Mouse (Mus musculus): ENCODE results near the gene Inha. TPM values are rescaled to one million over a fixed set of nuclear protein-coding genes. Genes with fewer than 3 reads are reported as not detected.

The Inha gene
- total RNA-seq, 1 experiment: 0.80 TPM

- in situ Hi-C loops (cut with MboI; ENCODE audit: low sequenced_read_pairs in 2 of 2, unreplicated experiment in 2 of 2): no loop called here
- DNase-seq (ENCODE audit: low read depth, low spot score): no peak
- Histone ChIP-seq H3K9ac (ENCODE audit: insufficient read depth, low read depth, low read length, poor library complexity, severe bottlenecking) (0 out of 2 replicates have a peak overlapping the region, but pooled peaks have one; percentile 6), H3K27ac (ENCODE audit: insufficient read depth, low read depth, low read length, poor library complexity, severe bottlenecking) (no peak overlapping the region), H3K4me1 (ENCODE audit: control insufficient read depth in 2 of 2, insufficient read depth in 2 of 2, low read length in 2 of 2, poor library complexity in 1 of 2) (peaks cover 5 to 25% of the 10 kb centered on the region in 2 experiments; a peak in 2 of 4 replicates), H3K4me3 (ENCODE audit: insufficient read depth in 1 of 2, low read depth in 1 of 2, low read length in 2 of 2, poor library complexity in 1 of 2, severe bottlenecking in 1 of 2) (peak overlapping the region; percentile 23 to 45; a peak in 1 of 4 replicates), H3K9me3 (ENCODE audit: control insufficient read depth, insufficient read depth, low read depth, low read length) (no peaks in the 10 kb centered on the region), H3K36me3 (ENCODE audit: control insufficient read depth, insufficient read depth, low read length, poor library complexity, severe bottlenecking) (no peaks in the 10 kb centered on the region)
- TF ChIP-seq ZNF384 (IDR thresholded peaks at IDR 0.05; ENCODE audit: low read depth, low read length) (no peak), CHD2 (IDR thresholded peaks at IDR 0.05; ENCODE audit: low read depth, low read length) (no peak), MAFK (IDR thresholded peaks at IDR 0.05; ENCODE audit: insufficient read depth, low read depth, low read length) (no peak), ZC3H11A (IDR thresholded peaks at IDR 0.05; ENCODE audit: borderline replicate concordance, low read depth, low read length) (no peak), HCFC1 (IDR thresholded peaks at IDR 0.05; ENCODE audit: borderline replicate concordance, insufficient read depth, low read length) (no peak)
Measured at GRCm38 (mm10) chr1:75490785-75491551, 15.9 kb upstream of the Inha start.

- in situ Hi-C loops (cut with MboI; ENCODE audit: low sequenced_read_pairs in 2 of 2, unreplicated experiment in 2 of 2): no loop called here
- TF ChIP-seq CHD2 (IDR thresholded peaks at IDR 0.05; ENCODE audit: low read depth, low read length) (no peak), HCFC1 (IDR thresholded peaks at IDR 0.05; ENCODE audit: borderline replicate concordance, insufficient read depth, low read length) (no peak), MAFK (IDR thresholded peaks at IDR 0.05; ENCODE audit: insufficient read depth, low read depth, low read length) (no peak), ZC3H11A (IDR thresholded peaks at IDR 0.05; ENCODE audit: borderline replicate concordance, low read depth, low read length) (no peak), ZNF384 (IDR thresholded peaks at IDR 0.05; ENCODE audit: low read depth, low read length) (no peak)
- no peak overlapping the region for H3K27ac ChIP-seq (ENCODE audit: insufficient read depth, low read depth, low read length, poor library complexity, severe bottlenecking)
- no peaks in the 10 kb centered on the region for H3K9me3 ChIP-seq (ENCODE audit: control insufficient read depth, insufficient read depth, low read depth, low read length)
- H3K9ac ChIP-seq (ENCODE audit: insufficient read depth, low read depth, low read length, poor library complexity, severe bottlenecking): no peak overlapping the region
- 0 out of 4 replicates have a peak overlapping the region, but pooled peaks of 1 of the 2 experiments have one; percentile 11 for H3K4me3 ChIP-seq (ENCODE audit: insufficient read depth in 1 of 2, low read depth in 1 of 2, low read length in 2 of 2, poor library complexity in 1 of 2, severe bottlenecking in 1 of 2)
- no peak for DNase-seq (ENCODE audit: low read depth, low spot score)
- H3K36me3 ChIP-seq (ENCODE audit: control insufficient read depth, insufficient read depth, low read length, poor library complexity, severe bottlenecking): peaks cover 7% of the 10 kb centered on the region; the same call in 1 of the 2 replicates
- peaks cover 5 to 18% of the 10 kb centered on the region in 2 experiments; a peak in 1 of 4 replicates for H3K4me1 ChIP-seq (ENCODE audit: control insufficient read depth in 2 of 2, insufficient read depth in 2 of 2, low read length in 2 of 2, poor library complexity in 1 of 2)
Measured at GRCm38 (mm10) chr1:75492579-75493170, 14.2 kb upstream of the Inha start.

GRCm38 (mm10) chr1:75494878-75495548 lies 11.9 kb upstream of the Inha start:
- no peak for DNase-seq (ENCODE audit: low read depth, low spot score)
- Histone ChIP-seq H3K27ac (ENCODE audit: insufficient read depth, low read depth, low read length, poor library complexity, severe bottlenecking) (peak overlapping the region; percentile 41; the same call in 1 of the 2 replicates), H3K9ac (ENCODE audit: insufficient read depth, low read depth, low read length, poor library complexity, severe bottlenecking) (peak overlapping the region; percentile 45; the same call in 1 of the 2 replicates), H3K4me3 (ENCODE audit: insufficient read depth in 1 of 2, low read depth in 1 of 2, low read length in 2 of 2, poor library complexity in 1 of 2, severe bottlenecking in 1 of 2) (0 out of 4 replicates have a peak overlapping the region, but pooled peaks of 1 of the 2 experiments have one; percentile 16), H3K36me3 (ENCODE audit: control insufficient read depth, insufficient read depth, low read length, poor library complexity, severe bottlenecking) (peaks cover 7% of the 10 kb centered on the region; the same call in 1 of the 2 replicates), H3K9me3 (ENCODE audit: control insufficient read depth, insufficient read depth, low read depth, low read length) (no peaks in the 10 kb centered on the region), H3K4me1 (ENCODE audit: control insufficient read depth in 2 of 2, insufficient read depth in 2 of 2, low read length in 2 of 2, poor library complexity in 1 of 2) (peaks cover 3 to 21% of the 10 kb centered on the region in 2 experiments; a peak in 1 of 4 replicates)
- in situ Hi-C loops (cut with MboI; ENCODE audit: low sequenced_read_pairs in 2 of 2, unreplicated experiment in 2 of 2): no loop called here
- no peak for TF ChIP-seq ZC3H11A (IDR thresholded peaks at IDR 0.05; ENCODE audit: borderline replicate concordance, low read depth, low read length)
- TF ChIP-seq ZNF384 (IDR thresholded peaks at IDR 0.05; ENCODE audit: low read depth, low read length): no peak
- no peak for TF ChIP-seq MAFK (IDR thresholded peaks at IDR 0.05; ENCODE audit: insufficient read depth, low read depth, low read length)
- no peak for TF ChIP-seq HCFC1 (IDR thresholded peaks at IDR 0.05; ENCODE audit: borderline replicate concordance, insufficient read depth, low read length)
- no peak for TF ChIP-seq CHD2 (IDR thresholded peaks at IDR 0.05; ENCODE audit: low read depth, low read length)

- Histone ChIP-seq H3K36me3 (ENCODE audit: control insufficient read depth, insufficient read depth, low read length, poor library complexity, severe bottlenecking) (peaks cover 11% of the 10 kb centered on the region; the same call in 1 of the 2 replicates), H3K27ac (ENCODE audit: insufficient read depth, low read depth, low read length, poor library complexity, severe bottlenecking) (no peak overlapping the region), H3K4me1 (ENCODE audit: control insufficient read depth in 2 of 2, insufficient read depth in 2 of 2, low read length in 2 of 2, poor library complexity in 1 of 2) (peaks cover 0 to 12% of the 10 kb centered on the region in 2 experiments; a peak in 1 of 4 replicates), H3K9ac (ENCODE audit: insufficient read depth, low read depth, low read length, poor library complexity, severe bottlenecking) (no peak overlapping the region), H3K4me3 (ENCODE audit: insufficient read depth in 1 of 2, low read depth in 1 of 2, low read length in 2 of 2, poor library complexity in 1 of 2, severe bottlenecking in 1 of 2) (no peak overlapping the region), H3K9me3 (ENCODE audit: control insufficient read depth, insufficient read depth, low read depth, low read length) (no peaks in the 10 kb centered on the region)
- in situ Hi-C loops (cut with MboI; ENCODE audit: low sequenced_read_pairs in 2 of 2, unreplicated experiment in 2 of 2): no loop called here
- no peak for DNase-seq (ENCODE audit: low read depth, low spot score)
- TF ChIP-seq HCFC1 (IDR thresholded peaks at IDR 0.05; ENCODE audit: borderline replicate concordance, insufficient read depth, low read length): no peak
- TF ChIP-seq ZNF384 (IDR thresholded peaks at IDR 0.05; ENCODE audit: low read depth, low read length): no peak
- no peak for TF ChIP-seq CHD2 (IDR thresholded peaks at IDR 0.05; ENCODE audit: low read depth, low read length)
Measured at GRCm38 (mm10) chr1:75498897-75499296, 8.0 kb upstream of the Inha start.

Measured in ES-E14 (cell line).